Mouse (Mus musculus) MEL (cell line): Measurements from ENCODE around the gene D17Wsu92e. TPM values are rescaled to one million over a fixed set of nuclear protein-coding genes. Genes with fewer than 3 reads are reported as not detected.

Experiments used
- DNase-seq: peaks from one replicate; pipeline ENCODE4 v3.0.0; 2011; ENCODE audit warnings: low read depth, low spot score
- H3K27ac ChIP-seq: 2 replicates; pipeline ENCODE4 v1.5.1; 2012; ENCODE audit warnings: low read depth, mild to moderate bottlenecking, control low read depth, low read length, moderate library complexity; ENCODE audit not compliant: control insufficient read depth
- H3K27me3 ChIP-seq, 2 experiments: fragments of 150-350 bp in 1 of 2; sonication (generic) in 1 of 2; 2 replicates each; pipeline ENCODE4 v1.6.1; 2012; ENCODE audit warnings: low read length in 2 of 2, mild to moderate bottlenecking in 2 of 2, improper control_type of control experiment in 1 of 2, moderate library complexity in 1 of 2; ENCODE audit not compliant: insufficient read depth in 2 of 2, control insufficient read depth in 1 of 2
- H3K36me3 ChIP-seq, 2 experiments: 2 replicates each; pipeline ENCODE4 v1.6.1; 2012 to 2014; ENCODE audit warnings: low read length in 2 of 2, improper control_type of control experiment in 1 of 2, inconsistent platforms in 1 of 2, mild to moderate bottlenecking in 1 of 2; ENCODE audit not compliant: insufficient read depth in 2 of 2, control insufficient read depth in 1 of 2
- H3K4me1 ChIP-seq, 2 experiments: fragments of 150-350 bp in 1 of 2; sonication (generic) in 1 of 2; 2 replicates each; pipeline ENCODE4 v1.6.1; 2012; ENCODE audit warnings: low read length in 2 of 2, improper control_type of control experiment in 1 of 2, mild to moderate bottlenecking in 1 of 2; ENCODE audit not compliant: insufficient read depth in 2 of 2, control insufficient read depth in 1 of 2
- H3K4me3 ChIP-seq, 2 experiments: fragments of 150-350 bp in 1 of 2; sonication (generic) in 1 of 2; 2 replicates each; pipeline ENCODE4 v1.5.1; 2012; ENCODE audit warnings: low read depth in 2 of 2, low read length in 2 of 2, mild to moderate bottlenecking in 2 of 2, moderate library complexity in 2 of 2, control low read depth in 1 of 2, improper control_type of control experiment in 1 of 2; ENCODE audit not compliant: control insufficient read depth in 1 of 2, insufficient read depth in 1 of 2
- H3K79me2 ChIP-seq: 2 replicates; pipeline ENCODE4 v1.6.1; 2012; ENCODE audit warnings: mild to moderate bottlenecking, low read length, moderate library complexity; ENCODE audit not compliant: control insufficient read depth, poor library complexity, insufficient read depth
- H3K9ac ChIP-seq: 2 replicates; pipeline ENCODE4 v1.6.1; 2012; ENCODE audit warnings: low read depth, mild to moderate bottlenecking, control low read depth, low read length, moderate library complexity; ENCODE audit not compliant: control insufficient read depth, poor library complexity, severe bottlenecking
- H3K9me3 ChIP-seq: fragments of 150-350 bp; sonication (generic); replicated peaks from 2 replicates; pipeline ENCODE4 v1.6.1; 2012; ENCODE audit warnings: mild to moderate bottlenecking, low read length, improper control_type of control experiment, moderate library complexity; ENCODE audit not compliant: insufficient read depth
- CTCF ChIP-seq, 3 experiments: IDR thresholded peaks in 2 of 3; conservative IDR thresholded peaks in 1 of 3; 2 replicates each; pipeline ENCODE4 v1.5.1; 2011 to 2012; ENCODE audit warnings: low read length in 3 of 3, low read depth in 2 of 3, mild to moderate bottlenecking in 2 of 3, improper control_type of control experiment in 1 of 3, inconsistent platforms in 1 of 3, mixed read lengths in 1 of 3, moderate library complexity in 1 of 3; ENCODE audit not compliant: control insufficient read depth in 1 of 3, insufficient read depth in 1 of 3, poor library complexity in 1 of 3, severe bottlenecking in 1 of 3
- E2F4 ChIP-seq: IDR thresholded peaks from 2 replicates; pipeline ENCODE4 v1.6.1; 2011; ENCODE audit warnings: low read depth, low read length, improper control_type of control experiment, borderline replicate concordance
- EP300 ChIP-seq, 2 experiments: IDR thresholded peaks; 2 replicates each; pipeline ENCODE4 v1.6.1; 2011; ENCODE audit warnings: improper control_type of control experiment in 2 of 2, low read length in 2 of 2, low read depth in 1 of 2, mild to moderate bottlenecking in 1 of 2
- GABPA ChIP-seq: IDR thresholded peaks from 2 replicates; pipeline ENCODE4 v1.6.1; 2012; ENCODE audit warnings: low read depth, mild to moderate bottlenecking, inconsistent platforms, low read length, improper control_type of control experiment, moderate library complexity
- GATA1 ChIP-seq: IDR thresholded peaks from 2 replicates; pipeline ENCODE4 v1.6.1; 2011; ENCODE audit warnings: low read depth, low read length, improper control_type of control experiment
- JUND ChIP-seq: IDR thresholded peaks from 2 replicates; pipeline ENCODE4 v1.6.1; 2011; ENCODE audit warnings: low read depth, mild to moderate bottlenecking, improper control_type of control experiment, low read length
- MYB ChIP-seq: IDR thresholded peaks from 2 replicates; pipeline ENCODE4 v1.6.1; 2011; ENCODE audit warnings: mild to moderate bottlenecking, low read depth, low read length, improper control_type of control experiment
- NELFE ChIP-seq: IDR thresholded peaks from 2 replicates; pipeline ENCODE4 v1.6.1; 2011; ENCODE audit warnings: low read depth, low read length, improper control_type of control experiment
- NRF1 ChIP-seq: IDR thresholded peaks from 2 replicates; pipeline ENCODE4 v1.6.1; 2014; ENCODE audit warnings: low read depth, mild to moderate bottlenecking, inconsistent platforms, low read length, improper control_type of control experiment, moderate library complexity; ENCODE audit not compliant: poor library complexity, insufficient read depth, severe bottlenecking
- RAD21 ChIP-seq: IDR thresholded peaks from 2 replicates; pipeline ENCODE4 v1.6.1; 2011; ENCODE audit warnings: mild to moderate bottlenecking, low read depth, low read length, improper control_type of control experiment
- RCOR1 ChIP-seq: IDR thresholded peaks from 2 replicates; pipeline ENCODE4 v1.6.1; 2012; ENCODE audit warnings: low read depth, mild to moderate bottlenecking, inconsistent platforms, low read length, improper control_type of control experiment
- TAL1 ChIP-seq: IDR thresholded peaks from 2 replicates; pipeline ENCODE4 v1.6.1; 2012; ENCODE audit warnings: mild to moderate bottlenecking, inconsistent platforms, low read length, moderate library complexity, mixed read lengths
- ZC3H11A ChIP-seq: IDR thresholded peaks from 2 replicates; pipeline ENCODE4 v1.6.1; 2012; ENCODE audit warnings: low read depth, mild to moderate bottlenecking, inconsistent platforms, low read length, improper control_type of control experiment
- ZKSCAN1 ChIP-seq: IDR thresholded peaks from 2 replicates; pipeline ENCODE4 v1.6.1; 2012; ENCODE audit warnings: low read depth, mild to moderate bottlenecking, inconsistent platforms, low read length, improper control_type of control experiment, moderate library complexity
- ZMIZ1 ChIP-seq: IDR thresholded peaks from 2 replicates; pipeline ENCODE4 v1.6.1; 2012; ENCODE audit warnings: low read depth, mild to moderate bottlenecking, inconsistent platforms, low read length, improper control_type of control experiment, moderate library complexity
- polyA plus RNA-seq, 2 experiments: library from polyadenylated mRNA; stranded (reverse) in 1 of 2; unstranded in 1 of 2; fragments of >175 nt in 1 of 2; fragments of >200 nt in 1 of 2; gene quantifications; 2 replicates each; pipeline versions ENCODE4 v1.2.1 to v1.2.4; 2012; ENCODE audit warnings: low replicate concordance in 2 of 2, low read depth in 1 of 2; ENCODE audit not compliant: insufficient read length in 2 of 2, insufficient read depth in 1 of 2, missing spikeins in 1 of 2
- total RNA-seq: library from RNA; depleted of rRNA; stranded (reverse); fragments of 300-350 nt; gene quantifications from 2 replicates; pipeline ENCODE4 v1.2.3, GENCODE M21; 2012

Gene D17Wsu92e
- total and polyA plus RNA-seq, 3 experiments, result 72.5 to 108 TPM; not detected in 1

- DNase-seq, result peak; percentile 36
- Histone ChIP-seq H3K9ac (no peak overlapping the region), H3K36me3 (peaks cover 8 to 24% of the 10 kb centered on the region in 2 experiments), H3K4me1 (peaks cover 7 to 27% of the 10 kb centered on the region in 2 experiments; a peak in 3 of 4 replicates), H3K27me3 (no peaks in the 10 kb centered on the region), H3K27ac (no peak overlapping the region), H3K4me3 (no peak overlapping the region), H3K9me3 (no peaks in the 10 kb centered on the region), H3K79me2 (peaks cover 87% of the 10 kb centered on the region)
- TF ChIP-seq GATA1 (no peak), CTCF (IDR thresholded peaks at IDR 0.05 in 2 of 3, conservative IDR thresholded peaks at IDR 0.05 in 1 of 3; ENCODE audit: control insufficient read depth in 1 of 3, insufficient read depth in 1 of 3, low read depth in 2 of 3, low read length in 3 of 3, poor library complexity in 1 of 3, severe bottlenecking in 1 of 3) (peak in 1 of 3 experiments; percentile 35; a peak in 3 of 6 replicates)
Observed at GRCm38 (mm10) chr17:27800710-27801648, 19.5 kb downstream of the D17Wsu92e start.

GRCm38 (mm10) chr17:27799771-27800584 is 20.5 kb downstream of the D17Wsu92e start:
- TF ChIP-seq GABPA (no peak), JUND (no peak), NRF1 (no peak), EP300 (IDR thresholded peaks at IDR 0.05; ENCODE audit: low read depth in 1 of 2, low read length in 2 of 2) (no peak), ZC3H11A (no peak), NELFE (no peak), RAD21 (no peak), TAL1 (no peak), E2F4 (no peak), ZMIZ1 (no peak), RCOR1 (no peak), MYB (no peak), ZKSCAN1 (no peak)
- Histone ChIP-seq H3K9ac (no peak overlapping the region), H3K79me2 (peaks cover 86% of the 10 kb centered on the region), H3K4me1 (peaks cover 5 to 21% of the 10 kb centered on the region in 2 experiments; a peak in 3 of 4 replicates), H3K9me3 (no peaks in the 10 kb centered on the region), H3K36me3 (peaks cover 8 to 14% of the 10 kb centered on the region in 2 experiments), H3K4me3 (no peak overlapping the region), H3K27ac (no peak overlapping the region), H3K27me3 (no peaks in the 10 kb centered on the region)
- no peak for DNase-seq
